Mouse (Mus musculus): ENCODE results near the gene Fam72a.

- TF ChIP-seq EP300 (IDR thresholded peaks at IDR 0.05; ENCODE audit: low read depth) (no peak), CTCF (IDR thresholded peaks at IDR 0.05; ENCODE audit: low read depth) (no peak)
Measured at GRCm38 (mm10) chr1:131516588-131516987, 11.1 kb upstream of the Fam72a start.
